Mouse (Mus musculus): ENCODE data around the gene Ncor2. TPM values are rescaled to one million over a fixed set of nuclear protein-coding genes. Genes with fewer than 3 reads are reported as not detected.
A peak's percentile ranks its signal among the peaks of the same experiment; 100 is the strongest.

Ncor2 gene
- polyA plus RNA-seq, 1 experiment from 2014 or later = 34.9 TPM

- 0 out of 2 replicates have a peak overlapping the region, but pooled peaks have one; percentile 31 for H3K9ac ChIP-seq
- H3K4me2 ChIP-seq (replicated peaks) = no peak overlapping the region; the same call in 1 of the 2 replicates
- H3K27me3 ChIP-seq = no peaks in the 10 kb centered on the region
- H3K4me1 ChIP-seq = peaks cover 78% of the 10 kb centered on the region
- no peaks in the 10 kb centered on the region for H3K36me3 ChIP-seq
- no peaks in the 10 kb centered on the region for H3K9me3 ChIP-seq
- no peak overlapping the region for H3K4me3 ChIP-seq
- ATAC-seq (ENCODE audit: low FRiP score, low read depth) = no peak
- H3K27ac ChIP-seq = no peak overlapping the region
- WGBS = 59% methylated on average over 13 of the region's 13 CpGs
Measured at GRCm38 (mm10) chr5:125174726-125175672, 4.0 kb downstream of the Ncor2 start.

GRCm38 (mm10) chr5:125173868-125174267, 5.2 kb downstream of the Ncor2 start:
- WGBS = 85% methylated on average over 1 of the region's 1 CpGs
- H3K27ac ChIP-seq = no peak overlapping the region
- peaks cover 83% of the 10 kb centered on the region for H3K4me1 ChIP-seq

GRCm38 (mm10) chr5:125172831-125173615, 6.0 kb downstream of the Ncor2 start:
- H3K36me3 ChIP-seq = no peaks in the 10 kb centered on the region
- no peaks in the 10 kb centered on the region for H3K27me3 ChIP-seq
- H3K9ac ChIP-seq = 0 out of 2 replicates have a peak overlapping the region, but pooled peaks have one; percentile 19
- WGBS = 55% methylated on average over 12 of the region's 12 CpGs
- H3K4me1 ChIP-seq = peaks cover 92% of the 10 kb centered on the region
- H3K4me2 ChIP-seq (replicated peaks) = 0 out of 2 replicates have a peak overlapping the region, but pooled peaks have one; percentile 14
- no peak for ATAC-seq (ENCODE audit: low FRiP score, low read depth)
- no peaks in the 10 kb centered on the region for H3K9me3 ChIP-seq
- peak overlapping the region; percentile 39; the same call in 1 of the 2 replicates for H3K27ac ChIP-seq
- no peak overlapping the region for H3K4me3 ChIP-seq

More at GRCm38 (mm10) chr5:125173868-125174267, 5.2 kb downstream of the Ncor2 start:
- Histone ChIP-seq H3K9ac (no peak overlapping the region), H3K36me3 (no peaks in the 10 kb centered on the region), H3K9me3 (no peaks in the 10 kb centered on the region), H3K4me3 (no peak overlapping the region), H3K27me3 (no peaks in the 10 kb centered on the region), H3K4me2 (replicated peaks) (no peak overlapping the region)
- ATAC-seq (ENCODE audit: low FRiP score, low read depth) = no peak

GRCm38 (mm10) chr5:125171259-125171658, 7.8 kb downstream of the Ncor2 start:
- no peaks in the 10 kb centered on the region for H3K36me3 ChIP-seq
- H3K4me3 ChIP-seq = no peak overlapping the region
- no peak overlapping the region for H3K4me2 ChIP-seq (replicated peaks)
- no peak overlapping the region for H3K27ac ChIP-seq
- no peak overlapping the region for H3K9ac ChIP-seq
- ATAC-seq (ENCODE audit: low FRiP score, low read depth) = no peak
- 51% methylated on average over 6 of the region's 6 CpGs for WGBS
- no peaks in the 10 kb centered on the region for H3K27me3 ChIP-seq
- peaks cover 95% of the 10 kb centered on the region for H3K4me1 ChIP-seq
- H3K9me3 ChIP-seq = no peaks in the 10 kb centered on the region

- Histone ChIP-seq H3K4me1 (peaks cover 95% of the 10 kb centered on the region), H3K9me3 (no peaks in the 10 kb centered on the region), H3K36me3 (no peaks in the 10 kb centered on the region), H3K27me3 (no peaks in the 10 kb centered on the region), H3K27ac (peak overlapping the region; percentile 28; the same call in 1 of the 2 replicates), H3K4me2 (replicated peaks) (no peak overlapping the region), H3K4me3 (no peak overlapping the region), H3K9ac (no peak overlapping the region)
- 0 out of 2 replicates have a peak, but pooled peaks have one; percentile 31 for ATAC-seq (ENCODE audit: low FRiP score, low read depth)
- 73% methylated on average over 11 of the region's 11 CpGs for WGBS
Measured at GRCm38 (mm10) chr5:125170107-125170842, 8.7 kb downstream of the Ncor2 start.

GRCm38 (mm10) chr5:125168101-125168500, 10.9 kb downstream of the Ncor2 start:
- H3K9me3 ChIP-seq = no peaks in the 10 kb centered on the region
- WGBS = 91% methylated on average over 7 of the region's 7 CpGs
- H3K4me1 ChIP-seq = peaks cover 98% of the 10 kb centered on the region

GRCm38 (mm10) chr5:125167524-125167923, 11.5 kb downstream of the Ncor2 start:
- Histone ChIP-seq H3K4me3 (no peak overlapping the region), H3K4me1 (peaks cover 98% of the 10 kb centered on the region), H3K27me3 (no peaks in the 10 kb centered on the region), H3K27ac (no peak overlapping the region), H3K9ac (no peak overlapping the region), H3K36me3 (no peaks in the 10 kb centered on the region), H3K9me3 (no peaks in the 10 kb centered on the region), H3K4me2 (replicated peaks) (no peak overlapping the region)
- 78% methylated on average over 5 of the region's 5 CpGs for WGBS
- ATAC-seq (ENCODE audit: low FRiP score, low read depth) = no peak

More at GRCm38 (mm10) chr5:125168101-125168500, 10.9 kb downstream of the Ncor2 start:
- H3K27ac ChIP-seq = no peak overlapping the region
- ATAC-seq (ENCODE audit: low FRiP score, low read depth) = no peak
- no peak overlapping the region for H3K4me2 ChIP-seq (replicated peaks)
- H3K9ac ChIP-seq = no peak overlapping the region
- H3K4me3 ChIP-seq = no peak overlapping the region
- H3K36me3 ChIP-seq = no peaks in the 10 kb centered on the region
- no peaks in the 10 kb centered on the region for H3K27me3 ChIP-seq

GRCm38 (mm10) chr5:125165993-125166392, 13.0 kb downstream of the Ncor2 start:
- 88% methylated on average over 14 of the region's 14 CpGs for WGBS
- ATAC-seq (ENCODE audit: low FRiP score, low read depth) = no peak
- no peaks in the 10 kb centered on the region for H3K27me3 ChIP-seq
- no peak overlapping the region for H3K4me3 ChIP-seq
- H3K4me1 ChIP-seq = peaks cover 97% of the 10 kb centered on the region
- H3K9ac ChIP-seq = 0 out of 2 replicates have a peak overlapping the region, but pooled peaks have one; percentile 43
- H3K9me3 ChIP-seq = no peaks in the 10 kb centered on the region
- no peak overlapping the region for H3K4me2 ChIP-seq (replicated peaks)
- no peak overlapping the region for H3K27ac ChIP-seq
- no peaks in the 10 kb centered on the region; the same call in 1 of the 2 replicates for H3K36me3 ChIP-seq

GRCm38 (mm10) chr5:125164465-125165167, 14.4 kb downstream of the Ncor2 start:
- Histone ChIP-seq H3K27ac (peak overlapping the region; percentile 72), H3K9me3 (no peaks in the 10 kb centered on the region), H3K4me1 (peaks cover 97% of the 10 kb centered on the region), H3K4me2 (replicated peaks) (peak overlapping the region; percentile 46), H3K4me3 (no peak overlapping the region), H3K27me3 (no peaks in the 10 kb centered on the region), H3K9ac (peak overlapping the region; percentile 43), H3K36me3 (no peaks in the 10 kb centered on the region; the same call in 1 of the 2 replicates)
- WGBS = 24% methylated on average over 12 of the region's 12 CpGs
- peak; percentile 49; the same call in 1 of the 2 replicates for ATAC-seq (ENCODE audit: low FRiP score, low read depth)

GRCm38 (mm10) chr5:125163441-125164050, 15.5 kb downstream of the Ncor2 start:
- Histone ChIP-seq H3K27me3 (no peaks in the 10 kb centered on the region), H3K9me3 (no peaks in the 10 kb centered on the region), H3K4me1 (peaks cover 97% of the 10 kb centered on the region), H3K4me3 (no peak overlapping the region), H3K27ac (0 out of 2 replicates have a peak overlapping the region, but pooled peaks have one; percentile 39), H3K9ac (peak overlapping the region; percentile 43; the same call in 1 of the 2 replicates), H3K36me3 (no peaks in the 10 kb centered on the region; the same call in 1 of the 2 replicates), H3K4me2 (replicated peaks) (no peak overlapping the region)
- WGBS = 44% methylated on average over 8 of the region's 8 CpGs
- no peak for ATAC-seq (ENCODE audit: low FRiP score, low read depth)

Measured in limb, embryonic 13.5 days (tissue).